Mouse (Mus musculus) kidney, postnatal 0 days (tissue): ENCODE measurements around the gene Grip2. TPM values are rescaled to one million over a fixed set of nuclear protein-coding genes. Genes with fewer than 3 reads are reported as not detected.
A peak's percentile ranks its signal among the peaks of the same experiment; 100 is the strongest.

Experiments
- ATAC-seq: fragments of 200-750 bp; cut with Nextera tagmentation; replicated peaks from 2 replicates; pipeline ENCODE4 v1.8.0; 2017; ENCODE audit warnings: low read depth, moderate number of reproducible peaks, moderate TSS enrichment, moderate library complexity; ENCODE audit not compliant: low FRiP score
- DNase-seq: peaks from one replicate; pipeline ENCODE4 v3.0.0-alpha.2; 2016; ENCODE audit warnings: low spot score
- H3K27ac ChIP-seq: fragments of 300-500 bp; sonication (generic); 2 replicates; pipeline ENCODE4 v1.5.1; 2014; ENCODE audit warnings: mild to moderate bottlenecking
- H3K27me3 ChIP-seq: fragments of 300-500 bp; sonication (generic); 2 replicates; pipeline ENCODE4 v1.6.1; 2014; ENCODE audit warnings: low read length, mixed read lengths; ENCODE audit not compliant: insufficient read depth
- H3K36me3 ChIP-seq: fragments of 300-500 bp; sonication (generic); 2 replicates; pipeline ENCODE4 v1.6.1; 2014; ENCODE audit warnings: low read length, mixed read lengths; ENCODE audit not compliant: insufficient read depth
- H3K4me1 ChIP-seq: fragments of 300-500 bp; sonication (generic); replicated peaks from 2 replicates; pipeline ENCODE4 v1.6.1; 2014; ENCODE audit warnings: antibody characterized with exemption, low read length, mixed read lengths; ENCODE audit not compliant: insufficient read depth
- H3K4me2 ChIP-seq: fragments of 300-500 bp; sonication (generic); 2 replicates; pipeline ENCODE4 v1.6.1; 2014; ENCODE audit warnings: mild to moderate bottlenecking, low read length, moderate library complexity, mixed read lengths
- H3K4me3 ChIP-seq: fragments of 300-500 bp; sonication (generic); replicated peaks from 2 replicates; pipeline ENCODE4 v1.5.1; 2014; ENCODE audit warnings: low read depth, low read length
- H3K9ac ChIP-seq: fragments of 300-500 bp; sonication (generic); 2 replicates; pipeline ENCODE4 v1.6.1; 2014; ENCODE audit warnings: low read depth, low read length
- H3K9me3 ChIP-seq: fragments of 300-500 bp; sonication (generic); replicated peaks from 2 replicates; pipeline ENCODE4 v1.6.1; 2016; ENCODE audit warnings: low read length, inconsistent platforms, mixed read lengths
- CTCF ChIP-seq: IDR thresholded peaks from 2 replicates; pipeline ENCODE4 v1.5.1; 2016; ENCODE audit warnings: antibody characterized with exemption, low read depth, mild to moderate bottlenecking, moderate library complexity
- WGBS: fragments of 180-500 bp; shearing (Covaris S2); extraction: QIAGEN DNeasy Blood & Tissue Kit; methylation state at CpG from one replicate; pipeline ENCODE4 v1.1.7; 2014; 5-methylcytosine and 5-hydroxymethylcytosine counted together
- polyA plus RNA-seq: library from polyadenylated mRNA; unstranded; fragments of >200 nt; fragmentation: Nextera tagmentation; extraction: Ambion mirVana; gene quantifications from 2 replicates; pipeline ENCODE4 v1.2.1, GENCODE M21; 2015

Grip2 gene
- polyA plus RNA-seq, 1 experiment from 2014 or later, result 0.72 TPM

GRCm38 (mm10) chr6:91776543-91776942 is 50.5 kb downstream of the Grip2 start:
- no peaks in the 10 kb centered on the region for H3K9me3 ChIP-seq
- DNase-seq (peak; percentile 77), ATAC-seq (peak; percentile 60)
- no peak overlapping the region for H3K9ac ChIP-seq
- no peaks in the 10 kb centered on the region for H3K27me3 ChIP-seq
- peak; percentile 92 for TF ChIP-seq CTCF
- no peak overlapping the region for H3K27ac ChIP-seq
- no peak overlapping the region for H3K4me2 ChIP-seq
- H3K4me3 ChIP-seq, result no peak overlapping the region
- WGBS, result 10% methylated on average over 9 of the region's 9 CpGs
- H3K4me1 ChIP-seq, result no peaks in the 10 kb centered on the region
- H3K36me3 ChIP-seq, result no peaks in the 10 kb centered on the region

DNA sequence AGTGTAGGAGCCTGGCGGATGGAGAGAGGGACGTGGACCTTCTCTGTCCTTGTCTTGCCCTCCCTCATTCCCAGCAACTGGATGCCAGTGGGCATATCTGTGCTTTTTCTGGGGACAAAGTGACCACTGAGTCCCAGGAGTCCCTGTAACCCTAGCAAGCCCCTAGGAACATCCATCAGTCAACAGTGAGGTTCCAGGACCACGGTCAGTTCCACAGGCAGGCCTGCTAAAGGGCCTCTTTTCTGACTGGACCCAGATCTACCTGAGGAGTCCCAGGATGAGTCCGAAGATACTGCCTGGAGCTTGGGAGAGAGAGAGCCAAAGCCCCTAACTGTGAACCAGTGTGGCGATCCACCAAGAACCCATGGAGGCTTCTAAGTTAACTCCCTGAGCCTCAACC is 53.1 kb downstream of the Grip2 start:
- DNase-seq (no peak), ATAC-seq (no peak)
- H3K9ac ChIP-seq, result no peak overlapping the region
- no peaks in the 10 kb centered on the region for H3K27me3 ChIP-seq
- H3K36me3 ChIP-seq, result no peaks in the 10 kb centered on the region
- no peaks in the 10 kb centered on the region for H3K4me1 ChIP-seq
- no peaks in the 10 kb centered on the region for H3K9me3 ChIP-seq
- no peak overlapping the region for H3K4me2 ChIP-seq
- no peak for TF ChIP-seq CTCF
- 72% methylated on average over 5 of the region's 5 CpGs for WGBS
- no peak overlapping the region for H3K27ac ChIP-seq
- H3K4me3 ChIP-seq, result no peak overlapping the region

- Histone ChIP-seq H3K4me1 (no peaks in the 10 kb centered on the region), H3K36me3 (no peaks in the 10 kb centered on the region), H3K27me3 (no peaks in the 10 kb centered on the region), H3K27ac (no peak overlapping the region), H3K9me3 (no peaks in the 10 kb centered on the region), H3K4me2 (no peak overlapping the region), H3K4me3 (no peak overlapping the region), H3K9ac (no peak overlapping the region)
- ATAC-seq, result no peak
- WGBS, result 81% methylated on average over 8 of the region's 8 CpGs
- no peak for DNase-seq
- TF ChIP-seq CTCF, result no peak
Observed at GRCm38 (mm10) chr6:91767550-91767949, 59.5 kb downstream of the Grip2 start.

GRCm38 (mm10) chr6:91762051-91762742 is 64.9 kb downstream of the Grip2 start:
- no peak overlapping the region for H3K9ac ChIP-seq
- no peaks in the 10 kb centered on the region for H3K9me3 ChIP-seq
- DNase-seq (no peak), ATAC-seq (no peak)
- WGBS, result 77% methylated on average over 9 of the region's 9 CpGs
- H3K4me1 ChIP-seq, result no peaks in the 10 kb centered on the region
- TF ChIP-seq CTCF, result peak; percentile 36; the same call in 1 of the 2 replicates
- H3K36me3 ChIP-seq, result peaks cover 12% of the 10 kb centered on the region
- H3K27ac ChIP-seq, result no peak overlapping the region
- H3K4me3 ChIP-seq, result no peak overlapping the region
- no peaks in the 10 kb centered on the region for H3K27me3 ChIP-seq
- H3K4me2 ChIP-seq, result no peak overlapping the region

DNA sequence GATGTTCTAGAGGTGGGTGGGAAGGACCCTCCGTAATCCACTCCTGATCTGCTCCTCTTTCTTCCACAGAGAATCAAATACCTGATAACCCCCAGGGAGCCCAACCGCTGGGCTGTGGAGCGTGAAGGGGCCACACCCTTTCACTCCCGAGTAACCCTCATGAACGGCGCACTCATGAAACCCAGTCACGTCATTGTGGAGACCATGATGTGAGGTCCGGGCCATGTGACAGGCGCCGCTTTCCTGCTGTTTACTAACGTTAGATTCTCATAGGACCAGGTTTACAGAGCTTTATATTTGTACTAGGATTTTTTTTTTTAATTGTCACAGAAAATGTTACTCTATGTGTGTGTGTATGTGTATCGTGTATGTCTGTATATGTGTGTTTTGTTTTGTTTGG is 72.2 kb downstream of the Grip2 start:
- H3K4me3 ChIP-seq, result no peak overlapping the region
- H3K27ac ChIP-seq, result peak overlapping the region; percentile 75; the same call in 1 of the 2 replicates
- ATAC-seq, result no peak
- WGBS, result 67% methylated on average over 12 of the region's 12 CpGs
- no peaks in the 10 kb centered on the region for H3K9me3 ChIP-seq
- H3K9ac ChIP-seq, result no peak overlapping the region
- no peak overlapping the region for H3K4me2 ChIP-seq
- H3K27me3 ChIP-seq, result no peaks in the 10 kb centered on the region
- no peak for DNase-seq
- no peak for TF ChIP-seq CTCF
- H3K4me1 ChIP-seq, result peaks cover 12% of the 10 kb centered on the region
- H3K36me3 ChIP-seq, result peaks cover 61% of the 10 kb centered on the region

GRCm38 (mm10) chr6:91754098-91754497 is 73.0 kb downstream of the Grip2 start:
- ATAC-seq (no peak), DNase-seq (peak; percentile 41)
- H3K36me3 ChIP-seq, result peaks cover 62% of the 10 kb centered on the region
- H3K27me3 ChIP-seq, result no peaks in the 10 kb centered on the region
- H3K27ac ChIP-seq, result peak overlapping the region; percentile 75
- no peak for TF ChIP-seq CTCF
- no peak overlapping the region for H3K4me2 ChIP-seq
- H3K4me3 ChIP-seq, result no peak overlapping the region
- no peaks in the 10 kb centered on the region for H3K9me3 ChIP-seq
- H3K4me1 ChIP-seq, result peaks cover 12% of the 10 kb centered on the region
- WGBS, result 41% methylated on average over 6 of the region's 6 CpGs
- no peak overlapping the region for H3K9ac ChIP-seq

DNA sequence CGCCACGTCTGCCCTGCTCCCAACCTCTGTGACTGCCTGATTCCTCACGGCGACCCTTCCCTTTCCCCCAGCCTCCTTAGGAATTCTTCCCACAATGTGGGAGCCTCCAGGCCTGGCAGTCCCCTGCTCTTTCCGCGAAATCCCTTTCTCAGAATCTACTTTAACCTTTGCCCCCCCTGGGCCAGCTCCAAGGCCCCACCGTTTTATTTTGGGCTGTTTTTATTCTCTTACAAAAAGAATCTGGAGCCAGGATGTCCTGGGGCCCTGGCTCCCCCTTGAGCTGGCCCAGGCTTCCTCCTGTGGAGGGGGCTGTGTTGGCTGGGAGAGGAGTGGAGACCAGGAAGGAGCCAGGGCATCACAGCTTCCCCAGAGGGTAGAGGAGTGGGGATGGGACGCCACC is 74.2 kb downstream of the Grip2 start:
- WGBS, result 46% methylated on average over 8 of the region's 8 CpGs
- Histone ChIP-seq H3K4me3 (no peak overlapping the region), H3K27ac (peak overlapping the region; percentile 75), H3K9me3 (no peaks in the 10 kb centered on the region), H3K36me3 (peaks cover 72% of the 10 kb centered on the region), H3K9ac (no peak overlapping the region), H3K4me1 (peaks cover 12% of the 10 kb centered on the region), H3K4me2 (no peak overlapping the region), H3K27me3 (no peaks in the 10 kb centered on the region)
- peak; percentile 67 for DNase-seq
- ATAC-seq, result peak; percentile 52; the same call in 1 of the 2 replicates
- TF ChIP-seq CTCF, result 0 out of 2 replicates have a peak, but pooled peaks have one; percentile 2
